Mouse (Mus musculus) neural tube, embryonic 15.5 days (tissue): ENCODE data around the gene Xpnpep2. TPM values are rescaled to one million over a fixed set of nuclear protein-coding genes. Genes with fewer than 3 reads are reported as not detected.

Source experiments
- ATAC-seq: fragments of 200-750 bp; cut with Nextera tagmentation; 2 replicates; pipeline ENCODE4 v1.8.0; 2017; ENCODE audit warnings: mild to moderate bottlenecking, moderate TSS enrichment, moderate library complexity; ENCODE audit not compliant: low FRiP score
- H3K27ac ChIP-seq: fragments of 300-500 bp; sonication (generic); replicated peaks from 2 replicates; pipeline ENCODE4 v1.5.1; 2015; ENCODE audit warnings: mild to moderate bottlenecking, inconsistent platforms
- H3K27me3 ChIP-seq: fragments of 300-500 bp; sonication (generic); replicated peaks from 2 replicates; pipeline ENCODE4 v1.6.1; 2015; ENCODE audit warnings: inconsistent platforms
- H3K36me3 ChIP-seq: fragments of 300-500 bp; sonication (generic); 2 replicates; pipeline ENCODE4 v1.6.1; 2015; ENCODE audit warnings: inconsistent platforms
- H3K4me1 ChIP-seq: fragments of 300-500 bp; sonication (generic); 2 replicates; pipeline ENCODE4 v1.6.1; 2015; ENCODE audit warnings: inconsistent platforms
- H3K4me2 ChIP-seq: fragments of 300-500 bp; sonication (generic); 2 replicates; pipeline ENCODE4 v1.6.1; 2015; ENCODE audit warnings: inconsistent platforms, mild to moderate bottlenecking, moderate library complexity
- H3K4me3 ChIP-seq: fragments of 300-500 bp; sonication (generic); replicated peaks from 2 replicates; pipeline ENCODE4 v1.5.1; 2015; ENCODE audit warnings: mild to moderate bottlenecking, inconsistent platforms
- H3K9ac ChIP-seq: fragments of 300-500 bp; sonication (generic); replicated peaks from 2 replicates; pipeline ENCODE4 v1.6.1; 2015; ENCODE audit warnings: mild to moderate bottlenecking, inconsistent platforms
- H3K9me3 ChIP-seq: fragments of 300-500 bp; sonication (generic); replicated peaks from 2 replicates; pipeline ENCODE4 v1.6.1; 2016; ENCODE audit warnings: inconsistent platforms
- WGBS: fragments of 180-500 bp; shearing (Covaris S2); methylation state at CpG from one replicate; pipeline ENCODE4 v1.1.7; 2015; ENCODE audit warnings: mixed read lengths; 5-methylcytosine and 5-hydroxymethylcytosine counted together
- polyA plus RNA-seq: library from polyadenylated mRNA; unstranded; fragments of >200 nt; fragmentation: Nextera tagmentation; extraction: Ambion mirVana; gene quantifications from 2 replicates; pipeline ENCODE4 v1.2.1, GENCODE M21; 2015

Gene Xpnpep2
- polyA plus RNA-seq, 1 experiment from 2014 or later, result 0.31 TPM

- WGBS, result 79% methylated on average over 6 of the region's 6 CpGs
Measured at GRCm38 (mm10) chrX:48127502-48128218, 19.1 kb downstream of the Xpnpep2 start.

GRCm38 (mm10) chrX:48129167-48129566 is 20.6 kb downstream of the Xpnpep2 start:
- H3K9me3 ChIP-seq, result no peaks in the 10 kb centered on the region

More at GRCm38 (mm10) chrX:48127502-48128218, 19.1 kb downstream of the Xpnpep2 start:
- Histone ChIP-seq H3K9ac (no peak overlapping the region), H3K9me3 (no peaks in the 10 kb centered on the region), H3K27me3 (no peaks in the 10 kb centered on the region), H3K4me2 (no peak overlapping the region), H3K4me1 (no peaks in the 10 kb centered on the region), H3K27ac (no peak overlapping the region), H3K36me3 (no peaks in the 10 kb centered on the region), H3K4me3 (no peak overlapping the region)
- ATAC-seq, result no peak

GRCm38 (mm10) chrX:48136935-48137334 is 28.4 kb downstream of the Xpnpep2 start:
- no peak for ATAC-seq
- WGBS, result 87% methylated on average over 4 of the region's 4 CpGs
- H3K4me3 ChIP-seq, result no peak overlapping the region
- H3K4me2 ChIP-seq, result no peak overlapping the region
- no peak overlapping the region for H3K9ac ChIP-seq
- H3K4me1 ChIP-seq, result no peaks in the 10 kb centered on the region
- H3K27ac ChIP-seq, result no peak overlapping the region
- no peaks in the 10 kb centered on the region for H3K27me3 ChIP-seq
- H3K36me3 ChIP-seq, result no peaks in the 10 kb centered on the region
- no peaks in the 10 kb centered on the region for H3K9me3 ChIP-seq

More at GRCm38 (mm10) chrX:48129167-48129566, 20.6 kb downstream of the Xpnpep2 start:
- Histone ChIP-seq H3K4me3 (no peak overlapping the region), H3K27me3 (no peaks in the 10 kb centered on the region), H3K4me2 (no peak overlapping the region), H3K9ac (no peak overlapping the region), H3K4me1 (no peaks in the 10 kb centered on the region), H3K27ac (no peak overlapping the region), H3K36me3 (no peaks in the 10 kb centered on the region)
- ATAC-seq, result no peak
- WGBS, result 73% methylated on average over 1 of the region's 1 CpGs

GRCm38 (mm10) chrX:48138011-48138410 is 29.5 kb downstream of the Xpnpep2 start:
- no peaks in the 10 kb centered on the region for H3K27me3 ChIP-seq
- H3K9ac ChIP-seq, result no peak overlapping the region
- ATAC-seq, result no peak
- H3K36me3 ChIP-seq, result no peaks in the 10 kb centered on the region
- no peak overlapping the region for H3K4me3 ChIP-seq
- H3K4me1 ChIP-seq, result no peaks in the 10 kb centered on the region
- H3K9me3 ChIP-seq, result no peaks in the 10 kb centered on the region
- H3K27ac ChIP-seq, result no peak overlapping the region
- 74% methylated on average over 6 of the region's 6 CpGs for WGBS
- no peak overlapping the region for H3K4me2 ChIP-seq

- Histone ChIP-seq H3K4me2 (no peak overlapping the region), H3K27ac (no peak overlapping the region; the same call in 1 of the 2 replicates), H3K4me1 (no peaks in the 10 kb centered on the region), H3K36me3 (no peaks in the 10 kb centered on the region), H3K27me3 (no peaks in the 10 kb centered on the region), H3K4me3 (no peak overlapping the region), H3K9ac (no peak overlapping the region), H3K9me3 (no peaks in the 10 kb centered on the region)
- no peak; the same call in 1 of the 2 replicates for ATAC-seq
- 52% methylated on average over 7 of the region's 7 CpGs for WGBS
Measured at GRCm38 (mm10) chrX:48138539-48139275, 30.2 kb downstream of the Xpnpep2 start.

- no peak overlapping the region; the same call in 1 of the 2 replicates for H3K27ac ChIP-seq
- H3K4me2 ChIP-seq, result no peak overlapping the region
- no peaks in the 10 kb centered on the region for H3K27me3 ChIP-seq
- no peaks in the 10 kb centered on the region for H3K36me3 ChIP-seq
- no peak overlapping the region for H3K4me3 ChIP-seq
- 36% methylated on average over 14 of the region's 14 CpGs for WGBS
- no peaks in the 10 kb centered on the region for H3K4me1 ChIP-seq
- H3K9ac ChIP-seq, result no peak overlapping the region
- ATAC-seq, result no peak
- H3K9me3 ChIP-seq, result no peaks in the 10 kb centered on the region
Measured at GRCm38 (mm10) chrX:48139368-48140285, 31.1 kb downstream of the Xpnpep2 start.

GRCm38 (mm10) chrX:48140286-48140877 is 31.9 kb downstream of the Xpnpep2 start:
- Histone ChIP-seq H3K9me3 (no peaks in the 10 kb centered on the region), H3K27ac (no peak overlapping the region), H3K4me3 (no peak overlapping the region), H3K4me2 (no peak overlapping the region), H3K9ac (no peak overlapping the region), H3K4me1 (no peaks in the 10 kb centered on the region), H3K27me3 (no peaks in the 10 kb centered on the region), H3K36me3 (no peaks in the 10 kb centered on the region)
- WGBS, result 55% methylated on average over 3 of the region's 3 CpGs
- ATAC-seq, result no peak

- ATAC-seq, result no peak
- no peak overlapping the region for H3K4me3 ChIP-seq
Measured at GRCm38 (mm10) chrX:48141481-48141880, 33.0 kb downstream of the Xpnpep2 start.

GRCm38 (mm10) chrX:48143415-48144335 is 35.1 kb downstream of the Xpnpep2 start:
- Histone ChIP-seq H3K9ac (no peak overlapping the region), H3K9me3 (no peaks in the 10 kb centered on the region), H3K36me3 (no peaks in the 10 kb centered on the region), H3K4me2 (peak overlapping the region; percentile 29), H3K4me3 (no peak overlapping the region), H3K27ac (no peak overlapping the region), H3K27me3 (no peaks in the 10 kb centered on the region), H3K4me1 (no peaks in the 10 kb centered on the region)
- no peak for ATAC-seq
- 58% methylated on average over 26 of the region's 26 CpGs for WGBS

More at GRCm38 (mm10) chrX:48141481-48141880, 33.0 kb downstream of the Xpnpep2 start:
- Histone ChIP-seq H3K27ac (no peak overlapping the region), H3K4me1 (no peaks in the 10 kb centered on the region), H3K27me3 (no peaks in the 10 kb centered on the region), H3K4me2 (no peak overlapping the region), H3K9me3 (no peaks in the 10 kb centered on the region), H3K36me3 (no peaks in the 10 kb centered on the region), H3K9ac (no peak overlapping the region)
- 80% methylated on average over 6 of the region's 6 CpGs for WGBS

GRCm38 (mm10) chrX:48146262-48146661 is 37.7 kb downstream of the Xpnpep2 start, which contains the start of gene Sash3:
Gene Sash3 (plus strand): TSS chrX:48146436.
- no peak within 1 kb of the TSS for H3K4me2 ChIP-seq
- 85% methylated on average over 4 of the region's 4 CpGs for WGBS
- no peaks in the 10 kb centered on the region for H3K4me1 ChIP-seq
- no peak within 1 kb of the TSS for H3K4me3 ChIP-seq
- no peaks in the 10 kb centered on the region for H3K9me3 ChIP-seq
- H3K36me3 ChIP-seq, result no peaks in the 10 kb centered on the region
- H3K27ac ChIP-seq, result no peak within 1 kb of the TSS
- no peaks in the 10 kb centered on the region for H3K27me3 ChIP-seq
- no peak within 1 kb of the TSS for H3K9ac ChIP-seq
- ATAC-seq, result no peak
